Mouse (Mus musculus) frontal cortex, adult 2 months (tissue): ENCODE measurements around the gene Gdpd3. TPM values are rescaled to one million over a fixed set of nuclear protein-coding genes. Genes with fewer than 3 reads are reported as not detected.

ENCODE experiments used
- DNase-seq, 2 experiments: peaks; one replicate each; pipeline ENCODE4 v3.0.0; 2022; ENCODE audit warnings: low spot score in 1 of 2; ENCODE audit errors: extremely low spot score in 1 of 2
- polyA plus RNA-seq: library from polyadenylated mRNA; depleted of rRNA; stranded (reverse); fragments of >200 nt; gene quantifications from 2 replicates; pipeline ENCODE4 v1.2.3, GENCODE M21; 2012

Gdpd3 gene
- polyA plus RNA-seq, 1 experiment, result 4.4 TPM

- DNase-seq, result no peak
Measured at GRCm38 (mm10) chr7:126782693-126783092, 16.6 kb downstream of the Gdpd3 start.

GRCm38 (mm10) chr7:126784469-126784868, 18.3 kb downstream of the Gdpd3 start:
- no peak for DNase-seq

- DNase-seq, result no peak
Measured at GRCm38 (mm10) chr7:126785056-126785455, 18.9 kb downstream of the Gdpd3 start.

- DNase-seq, result no peak
Measured at GRCm38 (mm10) chr7:126786142-126786541, 20.0 kb downstream of the Gdpd3 start.

GRCm38 (mm10) chr7:126789141-126789540, 23.0 kb downstream of the Gdpd3 start:
- DNase-seq, result no peak

- DNase-seq, result peak; percentile 93 to 98
Measured at GRCm38 (mm10) chr7:126791851-126792720, 26.0 kb downstream of the Gdpd3 start, which contains the start of gene Ppp4c. Ppp4c (minus strand) TSS chr7:126792496.

GRCm38 (mm10) chr7:126792721-126793443, 26.7 kb downstream of the Gdpd3 start:
- no peak for DNase-seq

- no peak for DNase-seq
Measured at GRCm38 (mm10) chr7:126793456-126794270, 27.5 kb downstream of the Gdpd3 start.

- DNase-seq, result no peak
Measured at GRCm38 (mm10) chr7:126794271-126794605, 28.1 kb downstream of the Gdpd3 start.

GRCm38 (mm10) chr7:126795387-126796317, 29.5 kb downstream of the Gdpd3 start:
- DNase-seq, result no peak

GRCm38 (mm10) chr7:126796350-126796932, 30.3 kb downstream of the Gdpd3 start:
- DNase-seq, result peak in 1 of 2 experiments; percentile 66

- DNase-seq, result no peak
Measured at GRCm38 (mm10) chr7:126797411-126798126, 31.4 kb downstream of the Gdpd3 start, which contains the start of gene Fam57b. Fam57b (plus strand) TSS chr7:126797668.

GRCm38 (mm10) chr7:126798127-126799049, 32.3 kb downstream of the Gdpd3 start:
- peak in 1 of 2 experiments; percentile 42 for DNase-seq

- peak; percentile 97 to 98 for DNase-seq
Measured at GRCm38 (mm10) chr7:126799050-126799467, 32.9 kb downstream of the Gdpd3 start.

- peak in 1 of 2 experiments; percentile 91 for DNase-seq
Measured at GRCm38 (mm10) chr7:126799468-126800268, 33.5 kb downstream of the Gdpd3 start.

- peak in 1 of 2 experiments; percentile 71 for DNase-seq
Measured at GRCm38 (mm10) chr7:126800269-126801056, 34.3 kb downstream of the Gdpd3 start.
